Mouse (Mus musculus): ENCODE data around the gene Aqp9. TPM values are rescaled to one million over a fixed set of nuclear protein-coding genes. Genes with fewer than 3 reads are reported as not detected.
A peak's percentile ranks its signal among the peaks of the same experiment; 100 is the strongest.
"Not testable (repeated sequence)": the region's sequence is repeated elsewhere in the genome, so short reads cannot be mapped to it uniquely, and the experiment has no call there.

Aqp9 gene
- polyA plus RNA-seq, 1 experiment from 2014 or later = 0.74 TPM

DNA sequence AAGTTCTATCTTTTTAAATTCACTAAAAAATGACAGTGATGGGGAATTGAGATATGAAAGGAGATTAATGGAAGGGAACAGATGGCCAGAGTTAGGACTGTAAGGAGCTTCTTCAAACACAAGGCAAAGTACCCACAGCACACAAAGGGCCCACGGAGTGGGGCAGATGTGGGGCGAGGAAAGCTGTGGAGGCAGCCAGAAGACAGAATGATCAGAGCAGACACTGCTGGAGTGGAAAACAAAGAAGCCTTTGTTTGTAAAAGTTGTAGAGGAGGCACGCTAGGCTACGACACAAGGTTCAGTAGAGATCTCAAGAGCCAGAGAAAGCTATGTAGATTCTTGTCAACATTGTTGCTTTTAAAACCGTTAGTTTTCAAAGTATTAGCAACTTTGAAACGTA, 17.1 kb downstream of the Aqp9 start:
- no peaks in the 10 kb centered on the region for H3K36me3 ChIP-seq
- H3K4me3 ChIP-seq (replicated peaks) = no peak overlapping the region
- H3K4me2 ChIP-seq (replicated peaks) = no peak overlapping the region
- H3K27me3 ChIP-seq (replicated peaks) = no peaks in the 10 kb centered on the region
- no peak overlapping the region for H3K27ac ChIP-seq
- ATAC-seq = no peak
- no peaks in the 10 kb centered on the region for H3K4me1 ChIP-seq (replicated peaks)
- no peaks in the 10 kb centered on the region for H3K9me3 ChIP-seq
- 70% methylated on average over 6 of the region's 6 CpGs for WGBS
- no peak overlapping the region for H3K9ac ChIP-seq

- no peak for ATAC-seq
- Histone ChIP-seq H3K4me3 (replicated peaks) (no peak overlapping the region), H3K9me3 (no peaks in the 10 kb centered on the region), H3K4me2 (replicated peaks) (no peak overlapping the region), H3K4me1 (replicated peaks) (no peaks in the 10 kb centered on the region), H3K9ac (no peak overlapping the region), H3K36me3 (no peaks in the 10 kb centered on the region), H3K27me3 (replicated peaks) (no peaks in the 10 kb centered on the region), H3K27ac (no peak overlapping the region)
- WGBS = 73% methylated on average over 4 of the region's 4 CpGs
Measured at GRCm38 (mm10) chr9:71150175-71150574, 18.3 kb downstream of the Aqp9 start.

DNA sequence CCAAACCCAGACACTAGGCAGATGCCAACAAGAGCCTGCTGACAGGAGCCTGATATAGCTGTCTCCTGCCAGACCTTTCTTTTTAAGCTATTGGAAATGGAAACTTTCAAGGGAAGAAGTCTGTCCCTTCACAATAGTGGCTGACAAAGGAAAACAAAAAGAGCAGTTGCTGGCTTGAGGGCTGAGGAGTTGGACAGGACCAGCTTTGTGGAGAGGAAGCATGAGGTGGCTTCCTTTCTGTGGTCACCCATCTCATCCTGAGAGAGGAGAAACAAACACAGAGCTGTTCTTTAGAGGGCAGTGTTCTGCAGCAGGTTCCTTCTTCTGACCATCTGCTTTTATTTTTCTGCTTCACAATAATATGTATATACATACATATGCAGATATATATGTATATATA, 19.6 kb downstream of the Aqp9 start:
- Histone ChIP-seq H3K9me3 (no peaks in the 10 kb centered on the region), H3K9ac (no peak overlapping the region), H3K4me3 (replicated peaks) (no peak overlapping the region), H3K36me3 (no peaks in the 10 kb centered on the region), H3K4me1 (replicated peaks) (no peaks in the 10 kb centered on the region), H3K27me3 (replicated peaks) (no peaks in the 10 kb centered on the region), H3K27ac (no peak overlapping the region), H3K4me2 (replicated peaks) (no peak overlapping the region)
- ATAC-seq = no peak

DNA sequence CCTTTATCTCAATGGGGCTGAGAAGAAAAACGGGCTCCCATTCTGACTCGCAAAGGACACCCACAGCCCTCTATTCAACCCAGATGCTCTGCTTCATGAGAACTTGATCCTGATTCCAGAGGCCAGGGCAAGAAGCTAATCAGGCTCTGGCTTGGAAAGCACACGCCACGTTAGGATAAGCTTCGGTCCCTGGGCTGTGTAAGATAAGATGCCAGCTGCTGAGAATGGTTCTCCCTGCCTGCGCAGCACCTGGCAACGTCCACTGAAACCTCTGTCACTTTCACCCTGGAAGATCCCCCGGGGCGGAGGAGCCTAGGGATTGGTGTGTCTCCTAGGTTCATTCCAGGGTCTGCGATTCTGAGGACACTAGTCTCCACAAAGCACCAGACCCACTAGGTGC, 22.3 kb downstream of the Aqp9 start:
- no peak for ATAC-seq
- Histone ChIP-seq H3K27ac (no peak overlapping the region), H3K4me2 (replicated peaks) (no peak overlapping the region), H3K27me3 (replicated peaks) (no peaks in the 10 kb centered on the region), H3K4me3 (replicated peaks) (no peak overlapping the region), H3K36me3 (no peaks in the 10 kb centered on the region), H3K9me3 (no peaks in the 10 kb centered on the region), H3K4me1 (replicated peaks) (no peaks in the 10 kb centered on the region), H3K9ac (no peak overlapping the region)
- 89% methylated on average over 10 of the region's 10 CpGs for WGBS

- ATAC-seq = peak; percentile 36; the same call in 1 of the 2 replicates
- 64% methylated on average over 8 of the region's 8 CpGs for WGBS
- Histone ChIP-seq H3K4me3 (replicated peaks) (no peak overlapping the region), H3K27me3 (replicated peaks) (no peaks in the 10 kb centered on the region), H3K36me3 (no peaks in the 10 kb centered on the region), H3K27ac (no peak overlapping the region), H3K4me1 (replicated peaks) (no peaks in the 10 kb centered on the region), H3K4me2 (replicated peaks) (no peak overlapping the region), H3K9ac (no peak overlapping the region), H3K9me3 (no peaks in the 10 kb centered on the region)
Measured at GRCm38 (mm10) chr9:71140205-71140604, 28.3 kb downstream of the Aqp9 start.

DNA sequence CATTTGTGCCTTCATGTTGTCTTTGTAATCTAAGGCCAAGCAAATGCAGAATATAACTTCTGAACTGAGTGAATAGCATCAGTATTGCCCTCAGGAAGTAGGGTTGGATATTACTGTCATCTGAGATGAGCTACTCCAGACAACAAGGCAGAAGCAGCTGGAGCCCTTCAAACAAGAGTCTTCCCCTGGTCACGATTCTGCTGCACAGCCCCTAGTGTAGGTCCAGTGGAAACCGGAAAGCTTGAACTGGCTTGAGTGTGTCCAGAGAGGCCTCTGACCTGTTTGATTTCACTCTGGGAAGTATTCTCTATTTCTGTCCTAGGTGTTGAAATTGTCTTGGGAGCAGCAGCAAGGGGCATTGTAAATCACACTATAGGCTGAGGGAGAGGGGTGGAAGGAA, 29.5 kb downstream of the Aqp9 start:
- no peaks in the 10 kb centered on the region for H3K27me3 ChIP-seq (replicated peaks)
- no peaks in the 10 kb centered on the region for H3K4me1 ChIP-seq (replicated peaks)
- H3K4me3 ChIP-seq (replicated peaks) = no peak overlapping the region
- whole genome bisulfite sequencing = 56% methylated on average over 2 of the region's 2 CpGs
- H3K27ac ChIP-seq = no peak overlapping the region
- no peak overlapping the region for H3K9ac ChIP-seq
- H3K36me3 ChIP-seq = no peaks in the 10 kb centered on the region
- ATAC-seq = no peak
- H3K9me3 ChIP-seq = no peaks in the 10 kb centered on the region
- no peak overlapping the region for H3K4me2 ChIP-seq (replicated peaks)

DNA sequence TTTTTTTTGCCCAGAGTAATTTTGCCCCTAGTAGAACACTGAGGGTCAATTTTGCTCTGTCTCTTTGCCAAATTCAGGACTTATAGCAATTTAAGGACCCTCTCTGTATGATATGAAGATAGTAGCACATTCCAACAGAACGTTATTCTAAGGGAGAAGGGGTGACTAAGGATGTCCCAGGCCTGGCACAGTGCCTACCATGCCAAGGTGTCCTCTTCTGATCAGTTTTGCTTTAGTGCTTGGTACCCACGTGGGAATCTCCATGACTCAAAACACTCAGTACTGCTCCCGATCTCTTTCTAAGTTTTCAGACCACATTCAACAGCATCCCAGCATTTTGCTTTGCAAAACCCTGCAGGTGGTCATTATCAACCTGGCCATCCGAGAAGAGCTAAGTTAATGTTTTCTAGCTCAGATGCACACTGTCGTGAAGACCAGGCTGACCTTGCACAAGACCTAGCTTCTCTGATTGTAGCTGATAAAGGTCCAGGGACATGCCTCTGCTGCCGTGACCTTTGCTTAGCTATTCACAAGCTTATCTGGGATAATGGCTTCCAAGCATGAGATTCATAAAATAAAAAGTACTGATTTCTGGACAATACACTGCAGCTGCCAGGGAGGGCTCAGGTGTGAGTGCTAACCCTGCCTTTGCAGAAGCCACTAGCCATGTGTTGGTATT, 31.1 kb downstream of the Aqp9 start:
- Histone ChIP-seq H3K9ac (no peak overlapping the region), H3K4me3 (replicated peaks) (no peak overlapping the region), H3K4me1 (replicated peaks) (no peaks in the 10 kb centered on the region), H3K27me3 (replicated peaks) (no peaks in the 10 kb centered on the region), H3K4me2 (replicated peaks) (no peak overlapping the region), H3K36me3 (no peaks in the 10 kb centered on the region), H3K27ac (no peak overlapping the region), H3K9me3 (no peaks in the 10 kb centered on the region)
- 56% methylated on average over 6 of the region's 6 CpGs for WGBS
- peak; percentile 79 for ATAC-seq

- Histone ChIP-seq H3K9me3 (no peaks in the 10 kb centered on the region), H3K36me3 (no peaks in the 10 kb centered on the region), H3K4me3 (replicated peaks) (no peak overlapping the region), H3K27ac (no peak overlapping the region), H3K4me2 (replicated peaks) (no peak overlapping the region), H3K9ac (no peak overlapping the region), H3K4me1 (replicated peaks) (no peaks in the 10 kb centered on the region), H3K27me3 (replicated peaks) (no peaks in the 10 kb centered on the region)
- ATAC-seq = no peak
- 77% methylated on average over 5 of the region's 5 CpGs for WGBS
Measured at GRCm38 (mm10) chr9:71135073-71135472, 33.4 kb downstream of the Aqp9 start.

DNA sequence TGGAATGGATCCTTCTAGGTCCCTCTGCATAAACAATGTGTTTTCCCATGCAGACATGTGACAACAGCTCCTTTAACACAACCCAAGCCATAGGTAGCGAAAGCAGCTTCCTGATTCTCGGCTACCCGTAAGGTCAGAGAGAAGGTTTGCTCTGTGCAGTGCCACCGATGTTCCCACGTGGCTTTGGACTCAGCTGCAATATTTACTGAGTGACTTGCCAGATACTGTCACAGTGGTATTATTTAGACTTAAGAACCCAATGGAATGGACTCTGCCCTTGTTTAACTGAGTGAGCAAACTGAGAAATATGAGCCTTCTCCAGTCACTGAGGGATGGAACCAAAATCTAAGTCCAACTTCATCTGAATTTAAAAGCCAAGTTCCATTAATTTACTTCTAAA, 35.3 kb downstream of the Aqp9 start:
- Histone ChIP-seq H3K36me3 (no peaks in the 10 kb centered on the region), H3K4me1 (replicated peaks) (no peaks in the 10 kb centered on the region), H3K4me2 (replicated peaks) (no peak overlapping the region), H3K9ac (no peak overlapping the region), H3K9me3 (no peaks in the 10 kb centered on the region), H3K27ac (no peak overlapping the region), H3K4me3 (replicated peaks) (no peak overlapping the region), H3K27me3 (replicated peaks) (no peaks in the 10 kb centered on the region)
- ATAC-seq = peak; percentile 50; the same call in 1 of the 2 replicates
- WGBS = 54% methylated on average over 5 of the region's 5 CpGs

- 50% methylated on average over 5 of the region's 5 CpGs for WGBS
- Histone ChIP-seq H3K9ac (no peak overlapping the region), H3K9me3 (no peaks in the 10 kb centered on the region), H3K36me3 (no peaks in the 10 kb centered on the region), H3K4me3 (replicated peaks) (no peak overlapping the region), H3K4me1 (replicated peaks) (no peaks in the 10 kb centered on the region), H3K27me3 (replicated peaks) (no peaks in the 10 kb centered on the region), H3K27ac (no peak overlapping the region), H3K4me2 (replicated peaks) (no peak overlapping the region)
- no peak for ATAC-seq
Measured at GRCm38 (mm10) chr9:71131822-71132221, 36.7 kb downstream of the Aqp9 start.

GRCm38 (mm10) chr9:71128911-71129310, 39.6 kb downstream of the Aqp9 start:
- no peak overlapping the region for H3K4me2 ChIP-seq (replicated peaks)
- H3K4me1 ChIP-seq (replicated peaks) = no peaks in the 10 kb centered on the region
- no peaks in the 10 kb centered on the region for H3K27me3 ChIP-seq (replicated peaks)
- H3K4me3 ChIP-seq (replicated peaks) = no peak overlapping the region
- H3K27ac ChIP-seq = no peak overlapping the region
- H3K9ac ChIP-seq = no peak overlapping the region
- no peak for ATAC-seq
- WGBS = 48% methylated on average over 5 of the region's 5 CpGs
- H3K9me3 ChIP-seq = no peaks in the 10 kb centered on the region
- H3K36me3 ChIP-seq = no peaks in the 10 kb centered on the region

GRCm38 (mm10) chr9:71126205-71126604, 42.3 kb downstream of the Aqp9 start:
- Histone ChIP-seq H3K36me3 (no peaks in the 10 kb centered on the region), H3K4me3 (replicated peaks) (no peak overlapping the region), H3K4me1 (replicated peaks) (no peaks in the 10 kb centered on the region), H3K4me2 (replicated peaks) (no peak overlapping the region), H3K9ac (no peak overlapping the region), H3K27me3 (replicated peaks) (no peaks in the 10 kb centered on the region), H3K27ac (no peak overlapping the region), H3K9me3 (no peaks in the 10 kb centered on the region)
- no peak for ATAC-seq
- 18% methylated on average over 2 of the region's 2 CpGs for WGBS

DNA sequence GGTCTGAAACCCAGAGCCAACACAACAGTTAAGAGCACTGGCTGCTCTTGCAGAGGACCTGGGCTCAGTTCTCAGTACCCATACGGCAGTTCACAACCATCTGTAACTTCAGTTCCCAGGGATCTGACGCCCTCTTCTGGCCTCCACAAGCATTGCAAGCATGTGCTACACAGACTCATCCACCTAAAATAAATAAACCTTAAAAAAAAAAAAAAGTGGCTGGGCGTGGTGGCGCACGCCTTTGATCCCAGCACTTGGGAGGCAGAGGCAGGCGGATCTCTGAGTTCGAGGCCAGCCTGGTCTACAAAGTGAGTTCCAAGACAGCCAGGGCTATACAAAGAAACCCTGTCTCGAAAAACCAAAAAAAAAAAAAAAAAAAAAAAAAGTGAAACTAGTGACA, 45.4 kb downstream of the Aqp9 start:
- H3K9me3 ChIP-seq; H3K27ac ChIP-seq; H3K36me3 ChIP-seq; H3K4me2 ChIP-seq (replicated peaks); ATAC-seq; H3K4me3 ChIP-seq (replicated peaks); H3K27me3 ChIP-seq (replicated peaks); H3K4me1 ChIP-seq (replicated peaks); H3K9ac ChIP-seq: not testable (repeated sequence)
- 89% methylated on average over 7 of the region's 8 CpGs for WGBS
